Mouse (Mus musculus): ENCODE data around the gene Il12a.

Il12a gene

GRCm38 (mm10) chr3:68690344-68690743, at the start of gene Il12a:
Gene Il12a (plus strand): TSS chr3:68690644.
- ChIA-PET CTCF (interaction anchor here in 1 of 4 experiments (0.6 kb wide), 1 partner anchor 86 kb away, joined by 3 read pairs; no protein-coding TSS in a partner anchor), POLR2A (interaction anchor here in 2 of 4 experiments (0.6 to 1.0 kb wide), 2 partner anchors 153 to 477 kb away, joined by 3 read pairs; no protein-coding TSS in a partner anchor)

- CTCF ChIA-PET = no interaction called here
Measured at GRCm38 (mm10) chr3:68642935-68643334, 47.5 kb upstream of the Il12a start.

GRCm38 (mm10) chr3:68646387-68647130, 43.9 kb upstream of the Il12a start:
- CTCF ChIA-PET = no interaction called here
- POLR2A ChIA-PET = no interaction called here

More at GRCm38 (mm10) chr3:68642935-68643334, 47.5 kb upstream of the Il12a start:
- POLR2A ChIA-PET = no interaction called here

GRCm38 (mm10) chr3:68647282-68647681, 43.2 kb upstream of the Il12a start:
- ChIA-PET POLR2A (no interaction called here), CTCF (no interaction called here)

GRCm38 (mm10) chr3:68650251-68650650, 40.2 kb upstream of the Il12a start:
- CTCF ChIA-PET = no interaction called here
- POLR2A ChIA-PET = no interaction called here

GRCm38 (mm10) chr3:68656607-68657352, 33.7 kb upstream of the Il12a start:
- ChIA-PET CTCF (no interaction called here), POLR2A (interaction anchor here in 1 of 4 experiments (1.0 kb wide), 1 partner anchor 18 kb away, joined by 3 read pairs; no protein-coding TSS in a partner anchor)

GRCm38 (mm10) chr3:68657589-68658245, 32.7 kb upstream of the Il12a start:
- POLR2A ChIA-PET = no interaction called here
- CTCF ChIA-PET = no interaction called here

- ChIA-PET CTCF (no interaction called here), POLR2A (no interaction called here)
Measured at GRCm38 (mm10) chr3:68659996-68660395, 30.4 kb upstream of the Il12a start.

- ChIA-PET CTCF (no interaction called here), POLR2A (interaction anchor here in 1 of 4 experiments (0.5 kb wide), 1 partner anchor 86 kb away, joined by 4 read pairs; no protein-coding TSS in a partner anchor)
Measured at GRCm38 (mm10) chr3:68660538-68660937, 29.9 kb upstream of the Il12a start.

GRCm38 (mm10) chr3:68662386-68662785, 28.1 kb upstream of the Il12a start:
- ChIA-PET CTCF (no interaction called here), POLR2A (no interaction called here)

GRCm38 (mm10) chr3:68664337-68664736, 26.1 kb upstream of the Il12a start:
- CTCF ChIA-PET = no interaction called here
- POLR2A ChIA-PET = no interaction called here

- ChIA-PET POLR2A (no interaction called here), CTCF (no interaction called here)
Measured at GRCm38 (mm10) chr3:68666377-68666776, 24.1 kb upstream of the Il12a start.

GRCm38 (mm10) chr3:68667852-68668251, 22.6 kb upstream of the Il12a start:
- ChIA-PET CTCF (no interaction called here), POLR2A (no interaction called here)

GRCm38 (mm10) chr3:68669418-68669974, 20.9 kb upstream of the Il12a start:
- POLR2A ChIA-PET = interaction anchor here in 1 of 4 experiments (0.9 kb wide), 1 partner anchor 88 kb away, joined by 4 read pairs; no protein-coding TSS in a partner anchor
- CTCF ChIA-PET = interaction anchor here in 1 of 4 experiments (0.5 kb wide), 1 partner anchor 536 kb away, joined by 3 read pairs; no protein-coding TSS in a partner anchor

GRCm38 (mm10) chr3:68674721-68675120, 15.7 kb upstream of the Il12a start:
- CTCF ChIA-PET = no interaction called here
- POLR2A ChIA-PET = no interaction called here

GRCm38 (mm10) chr3:68675216-68675835, 15.1 kb upstream of the Il12a start:
- CTCF ChIA-PET = interaction anchor here in 1 of 4 experiments (0.6 kb wide), 2 partner anchors 64 to 99 kb away, joined by 4 to 6 read pairs; no protein-coding TSS in a partner anchor

GRCm38 (mm10) chr3:68675980-68676678, 14.3 kb upstream of the Il12a start:
- ChIA-PET CTCF (interaction anchor here in 1 of 4 experiments (0.6 kb wide), 2 partner anchors 65 to 100 kb away, joined by 4 to 6 read pairs; no protein-coding TSS in a partner anchor), POLR2A (interaction anchor here in 2 of 4 experiments (0.7 to 1.6 kb wide), 4 partner anchors 11 to 192 kb away, joined by 3 to 5 read pairs (median 4); no protein-coding TSS in a partner anchor)

More at GRCm38 (mm10) chr3:68675216-68675835, 15.1 kb upstream of the Il12a start:
- POLR2A ChIA-PET = interaction anchor here in 2 of 4 experiments (0.7 to 1.6 kb wide), 2 partner anchors 18 to 191 kb away, joined by 3 to 5 read pairs; no protein-coding TSS in a partner anchor

- POLR2A ChIA-PET = interaction anchor here in 2 of 4 experiments (0.7 to 1.6 kb wide), 2 partner anchors 11 to 50 kb away, joined by 4 read pairs; no protein-coding TSS in a partner anchor
- CTCF ChIA-PET = interaction anchor here in 1 of 4 experiments (0.6 kb wide), 1 partner anchor 13 kb away, joined by 3 read pairs; no protein-coding TSS in a partner anchor
Measured at GRCm38 (mm10) chr3:68676831-68677303, 13.6 kb upstream of the Il12a start.

All from embryonic stem cell, embryonic (primary cell).